Mouse (Mus musculus) macrophage (primary cell): ENCODE results near the gene D430041D05Rik. TPM values are rescaled to one million over a fixed set of nuclear protein-coding genes. Genes with fewer than 3 reads are reported as not detected.

Experiments used
- H3K27ac ChIP-seq: fragments of 350-480 bp; formaldehyde crosslinking; 2 replicates; pipeline ENCODE4 v1.9.0; 2021
- H3K36me3 ChIP-seq: fragments of 350-480 bp; formaldehyde crosslinking; 2 replicates; pipeline ENCODE4 v1.9.0; 2021; ENCODE audit errors: inconsistent target
- H3K4me3 ChIP-seq: fragments of 350-480 bp; formaldehyde crosslinking; 2 replicates; pipeline ENCODE4 v1.9.0; 2021; ENCODE audit errors: inconsistent target
- H3K79me2 ChIP-seq: fragments of 350-480 bp; formaldehyde crosslinking; 2 replicates; pipeline ENCODE4 v1.9.0; 2021; ENCODE audit errors: inconsistent target
- WGBS: methylation state at CpG from one replicate; pipeline ENCODE4 v1.1.7; 2026; ENCODE audit warnings: inconsistent platforms; ENCODE audit not compliant: missing documents; 5-methylcytosine and 5-hydroxymethylcytosine counted together
- polyA plus RNA-seq: library from polyadenylated mRNA; stranded (reverse); fragments of 250-400 nt; gene quantifications from 3 replicates; pipeline ENCODE4 v1.2.4, GENCODE M21; 2018; ENCODE audit warnings: inconsistent platforms

Gene D430041D05Rik
- polyA plus RNA-seq, 1 experiment from 2014 or later = not detected

DNA sequence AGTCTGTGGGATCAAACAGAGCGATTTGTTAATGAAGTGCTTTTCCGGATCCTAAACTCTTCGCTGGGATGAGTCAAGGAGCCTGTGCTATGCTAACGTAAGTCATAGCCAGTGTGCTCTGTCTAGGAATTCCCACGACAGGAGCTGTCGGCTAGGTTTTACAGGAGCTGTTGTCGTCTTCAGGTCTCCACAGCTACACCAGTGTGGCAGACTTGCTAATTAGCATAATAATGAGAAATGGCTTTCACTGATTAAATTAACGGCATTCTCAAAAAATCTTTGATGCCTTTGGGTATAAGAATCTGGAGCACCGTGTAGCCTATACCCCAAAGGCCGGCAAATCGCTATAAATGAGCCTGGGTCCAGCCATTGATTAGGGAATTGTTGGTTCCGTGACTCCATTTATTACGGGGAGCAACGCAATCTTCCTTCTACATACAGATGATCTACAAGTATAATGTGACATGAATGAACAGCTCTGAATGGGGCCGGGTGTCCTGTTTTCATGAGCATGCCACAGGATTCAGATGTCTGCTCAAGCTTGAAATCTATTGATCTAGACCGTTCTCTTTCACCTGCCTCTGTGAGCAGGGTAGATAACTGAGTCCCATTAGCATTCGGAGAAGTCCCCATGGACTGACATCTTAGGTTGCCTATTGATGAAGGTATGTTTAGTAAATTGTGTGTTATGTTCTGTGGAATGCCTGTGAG, 242.5 kb downstream of the D430041D05Rik start:
- Histone ChIP-seq H3K79me2 (no peaks in the 10 kb centered on the region), H3K4me3 (no peak overlapping the region), H3K27ac (no peak overlapping the region), H3K36me3 (no peaks in the 10 kb centered on the region)
- 92% methylated on average over 17 of the region's 17 CpGs for WGBS

DNA sequence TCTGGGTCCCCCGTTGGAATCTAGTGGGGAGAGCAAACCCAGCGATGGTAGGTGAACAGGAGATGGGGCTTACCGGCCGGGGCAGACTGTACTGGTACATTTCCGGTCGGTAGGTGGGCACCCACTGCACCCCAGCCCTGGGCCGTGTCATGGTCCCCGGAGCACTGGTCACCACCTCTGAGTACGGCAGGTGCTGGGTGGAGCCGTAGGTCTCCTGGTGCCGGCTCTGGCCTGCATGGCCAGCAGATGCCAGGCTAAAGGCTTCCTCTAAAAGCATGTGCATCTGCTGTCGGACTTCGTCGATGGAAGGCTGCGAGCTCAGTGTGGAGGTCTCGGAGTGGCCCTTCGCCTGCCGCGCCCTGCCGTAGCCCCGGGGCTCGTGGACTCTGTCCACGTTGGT, 243.0 kb downstream of the D430041D05Rik start:
- Histone ChIP-seq H3K79me2 (no peaks in the 10 kb centered on the region), H3K27ac (no peak overlapping the region), H3K4me3 (no peak overlapping the region), H3K36me3 (no peaks in the 10 kb centered on the region)
- 95% methylated on average over 23 of the region's 23 CpGs for WGBS

DNA sequence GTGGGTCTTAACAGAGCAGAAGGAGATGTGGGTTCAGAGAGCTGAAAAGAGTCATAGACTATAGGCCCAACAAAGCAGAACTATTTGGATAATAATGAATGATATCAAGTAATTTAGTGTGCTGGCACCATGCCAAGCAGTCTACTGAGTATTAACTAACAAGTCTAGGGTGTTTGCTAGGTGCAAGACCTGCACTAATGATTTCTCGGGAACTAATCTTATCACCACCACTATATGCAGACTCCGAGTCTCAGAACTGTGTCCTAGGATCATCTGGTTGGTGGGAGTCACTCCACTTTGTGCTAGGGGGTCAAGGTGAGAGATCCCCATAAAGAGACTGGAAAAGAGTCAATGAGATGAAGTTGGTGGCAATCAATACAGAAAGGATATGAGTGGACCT, 245.2 kb downstream of the D430041D05Rik start:
- H3K27ac ChIP-seq = no peak overlapping the region
- H3K36me3 ChIP-seq = no peaks in the 10 kb centered on the region
- WGBS = 89% methylated on average over 2 of the region's 2 CpGs
- H3K4me3 ChIP-seq = no peak overlapping the region
- no peaks in the 10 kb centered on the region for H3K79me2 ChIP-seq

DNA sequence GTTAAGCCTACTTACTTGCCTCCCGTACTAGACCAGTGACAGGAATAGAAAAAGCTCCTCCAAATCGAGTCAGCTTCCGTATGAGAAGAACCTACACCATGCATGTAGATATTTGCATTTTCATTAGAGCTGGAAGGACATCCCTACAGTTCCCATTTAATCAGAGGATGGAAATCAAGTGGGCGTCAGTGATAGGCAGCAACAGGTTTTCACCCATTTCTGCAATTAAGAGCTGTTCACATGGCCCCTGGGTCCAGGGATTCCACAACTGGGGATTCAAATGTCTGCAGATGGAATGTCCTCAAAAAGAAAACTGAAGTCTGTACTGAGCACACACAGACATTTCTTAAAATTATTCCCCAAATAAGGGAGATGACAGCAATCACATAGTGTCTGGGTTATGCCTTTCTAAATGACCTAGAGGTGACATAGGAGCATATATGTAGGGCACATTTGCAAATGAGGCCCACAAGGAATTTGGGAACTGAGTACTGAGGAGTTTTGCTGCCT, 246.8 kb downstream of the D430041D05Rik start:
- H3K36me3 ChIP-seq = no peaks in the 10 kb centered on the region
- WGBS = 88% methylated on average over 4 of the region's 4 CpGs

DNA sequence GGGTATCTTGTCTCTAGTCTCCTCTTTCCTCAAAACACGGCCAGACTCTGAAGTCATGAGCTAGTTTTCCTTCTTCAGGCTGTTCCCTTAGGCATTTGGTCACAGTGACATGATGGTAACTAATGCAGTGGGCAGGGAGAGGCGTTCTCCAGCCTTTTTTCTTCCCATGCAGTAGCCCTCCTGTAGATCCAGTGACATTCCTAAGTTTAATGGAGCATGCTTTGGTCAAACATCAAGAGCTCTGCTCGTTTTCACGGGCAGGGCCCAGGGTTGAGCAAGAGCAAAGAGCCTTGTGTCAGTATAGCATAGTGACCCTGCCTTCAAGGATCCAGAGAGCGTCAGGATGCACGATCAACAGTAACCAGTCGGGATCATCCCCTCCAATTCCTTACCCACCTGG, 247.4 kb downstream of the D430041D05Rik start:
- no peak overlapping the region for H3K27ac ChIP-seq
- H3K36me3 ChIP-seq = no peaks in the 10 kb centered on the region
- 93% methylated on average over 7 of the region's 7 CpGs for WGBS
- H3K79me2 ChIP-seq = no peaks in the 10 kb centered on the region
- H3K4me3 ChIP-seq = no peak overlapping the region

More for the DNA sequence above, 246.8 kb downstream of the D430041D05Rik start:
- Histone ChIP-seq H3K79me2 (no peaks in the 10 kb centered on the region), H3K27ac (no peak overlapping the region), H3K4me3 (no peak overlapping the region)

DNA sequence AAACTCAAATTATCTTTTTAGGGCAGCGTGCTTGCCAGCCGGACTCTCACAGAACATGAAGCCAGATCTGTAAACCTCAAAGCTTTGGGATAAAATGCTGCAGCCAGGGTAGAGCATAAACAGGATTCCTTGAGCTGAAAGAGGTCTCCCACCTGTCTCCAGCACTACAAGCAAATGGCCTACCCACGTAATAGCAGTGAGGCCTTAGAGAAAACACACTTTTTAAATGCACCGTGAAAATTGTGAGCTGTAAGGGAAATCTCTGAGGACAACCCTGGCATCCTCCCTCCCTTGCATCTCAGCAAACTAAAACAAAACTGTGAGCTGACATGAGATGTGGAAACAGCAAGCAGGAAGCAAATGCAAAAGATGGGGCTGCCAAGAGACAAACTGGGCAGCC, 253.0 kb downstream of the D430041D05Rik start:
- Histone ChIP-seq H3K36me3 (no peaks in the 10 kb centered on the region), H3K79me2 (no peaks in the 10 kb centered on the region), H3K4me3 (no peak overlapping the region), H3K27ac (no peak overlapping the region)
- WGBS = 91% methylated on average over 4 of the region's 4 CpGs

DNA sequence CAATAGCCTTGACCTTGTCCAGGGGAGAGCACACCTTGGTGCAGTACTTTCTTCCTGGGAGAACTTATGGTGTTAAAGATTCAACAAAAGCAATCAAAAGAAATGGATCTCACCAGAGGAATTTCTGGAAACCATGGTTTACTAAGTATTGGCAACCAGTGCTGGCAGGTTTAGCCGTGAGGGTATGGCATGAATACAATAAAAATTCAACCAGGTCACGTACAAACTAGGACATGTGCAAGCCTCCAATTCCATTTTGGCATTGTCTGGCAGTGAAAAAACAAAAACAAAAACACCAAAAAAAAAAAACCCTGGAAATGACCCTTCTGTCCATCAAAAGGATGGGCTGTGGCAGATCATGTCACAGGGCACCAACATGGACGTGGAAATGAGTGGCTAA, 256.9 kb downstream of the D430041D05Rik start:
- no peak overlapping the region for H3K27ac ChIP-seq
- no peak overlapping the region for H3K4me3 ChIP-seq
- 84% methylated on average over 3 of the region's 3 CpGs for WGBS
- H3K36me3 ChIP-seq = no peaks in the 10 kb centered on the region
- no peaks in the 10 kb centered on the region for H3K79me2 ChIP-seq

DNA sequence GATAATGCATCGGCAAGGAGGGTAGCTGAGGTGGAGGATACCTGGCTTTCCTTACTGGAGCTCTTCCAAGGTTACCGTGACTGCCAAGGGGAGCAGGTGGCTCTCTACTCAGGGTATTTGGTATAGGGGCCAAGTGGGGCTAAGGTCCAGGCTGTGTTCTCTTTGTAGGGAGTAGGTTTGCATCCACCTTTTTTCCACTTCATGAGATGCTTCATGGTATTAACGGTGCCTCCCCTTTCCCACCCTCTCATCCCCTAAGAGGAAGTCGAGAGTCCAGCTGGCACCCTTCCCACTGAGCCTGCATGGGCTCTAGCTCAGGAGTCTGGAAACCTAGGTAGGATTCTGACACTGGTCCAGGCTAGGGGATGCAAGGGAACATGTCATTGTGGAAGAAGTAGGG, 257.5 kb downstream of the D430041D05Rik start:
- 79% methylated on average over 4 of the region's 4 CpGs for WGBS
- Histone ChIP-seq H3K4me3 (no peak overlapping the region), H3K36me3 (no peaks in the 10 kb centered on the region), H3K27ac (no peak overlapping the region), H3K79me2 (no peaks in the 10 kb centered on the region)

DNA sequence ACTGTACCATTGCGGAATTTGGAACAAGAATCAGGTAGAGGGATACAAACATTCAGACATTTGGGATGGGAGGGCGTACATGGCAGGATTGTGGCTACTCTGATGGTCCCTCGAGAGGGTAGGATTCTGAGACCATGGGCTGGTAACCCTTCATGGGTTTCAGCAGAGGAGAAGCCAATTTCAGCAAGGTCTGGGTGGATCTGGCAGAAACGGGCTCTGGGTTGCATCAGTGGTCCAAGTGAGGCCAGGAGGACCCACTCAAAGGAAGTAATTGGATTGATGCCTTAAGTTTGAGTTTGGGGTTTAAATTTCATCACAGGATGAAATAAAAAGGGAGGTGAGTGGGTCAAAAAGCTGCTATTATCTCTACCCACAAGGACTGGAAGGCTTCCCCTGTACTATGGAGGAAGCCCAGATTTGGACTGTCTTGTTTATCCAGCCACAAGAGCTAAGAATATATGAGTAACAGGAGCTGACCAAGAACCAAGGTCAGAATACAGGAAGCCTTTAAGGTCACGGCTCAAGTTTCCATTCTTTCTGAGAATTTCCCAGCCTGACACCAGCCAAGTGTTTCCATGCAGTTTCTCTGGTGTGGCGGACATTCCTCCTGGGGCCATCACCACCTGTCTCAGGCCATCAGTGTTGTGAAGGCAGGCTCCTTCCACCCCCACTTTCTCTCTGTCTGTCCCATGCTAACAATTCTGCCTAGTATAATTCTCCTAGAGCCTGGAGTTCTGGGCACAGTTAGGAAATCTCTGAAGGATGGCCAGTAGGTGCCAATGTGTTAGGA, 260.0 kb downstream of the D430041D05Rik start:
- Histone ChIP-seq H3K4me3 (no peak overlapping the region), H3K27ac (no peak overlapping the region), H3K36me3 (no peaks in the 10 kb centered on the region), H3K79me2 (no peaks in the 10 kb centered on the region)
- WGBS = 81% methylated on average over 6 of the region's 6 CpGs

DNA sequence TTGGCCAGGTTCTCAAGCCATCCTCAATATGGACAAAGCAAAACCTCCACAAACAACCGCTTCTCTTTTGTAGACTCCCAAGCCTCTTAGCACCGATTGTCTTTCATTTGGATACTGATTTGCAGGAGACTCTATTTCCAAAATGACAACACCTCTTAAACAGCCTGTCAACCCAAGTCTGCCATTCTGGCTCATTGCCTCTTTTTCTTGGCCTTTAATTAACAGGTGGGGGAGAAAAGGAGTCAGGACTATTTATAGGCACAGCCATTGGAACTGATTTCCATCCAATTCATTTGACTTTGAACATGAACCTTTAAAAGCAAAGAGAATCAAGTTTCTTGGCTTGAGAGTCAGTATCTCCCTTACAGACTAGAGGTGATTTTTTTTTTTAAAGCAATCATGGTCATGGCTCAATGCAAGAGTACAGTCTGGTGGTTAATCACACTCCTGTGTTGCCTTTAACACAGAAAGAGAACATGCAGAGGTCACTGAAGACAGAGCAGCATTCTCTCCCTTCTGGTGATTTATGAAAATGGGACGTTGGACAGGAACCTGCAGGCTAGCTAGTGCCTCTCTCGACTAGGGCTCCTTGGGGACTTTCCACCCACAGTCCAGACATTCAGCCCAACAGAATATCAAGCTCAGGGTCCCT, 262.8 kb downstream of the D430041D05Rik start:
- no peaks in the 10 kb centered on the region for H3K79me2 ChIP-seq
- no peaks in the 10 kb centered on the region for H3K36me3 ChIP-seq
- no peak overlapping the region for H3K27ac ChIP-seq
- H3K4me3 ChIP-seq = no peak overlapping the region
- WGBS = 52% methylated on average over 4 of the region's 4 CpGs

DNA sequence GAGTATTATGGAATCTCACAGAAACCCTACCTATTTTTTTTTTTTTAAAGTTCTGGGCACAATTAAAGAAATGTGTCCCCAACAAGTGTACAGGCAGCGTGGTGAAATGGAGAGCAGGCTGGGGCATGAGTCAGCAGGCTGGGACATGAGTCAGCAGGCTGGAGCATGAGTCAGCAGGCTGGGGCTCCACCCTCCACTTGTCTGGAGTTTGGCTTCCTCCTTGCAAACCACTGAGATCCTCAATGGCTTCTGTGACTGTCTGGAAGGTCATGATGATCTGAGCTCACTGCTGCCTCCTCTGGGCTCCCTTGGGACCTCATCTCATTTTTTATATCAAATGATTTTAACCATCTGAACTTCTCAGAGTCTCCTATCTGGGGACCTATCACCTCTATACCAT, 264.8 kb downstream of the D430041D05Rik start:
- WGBS = 10% methylated on average over 1 of the region's 1 CpGs
- no peak overlapping the region for H3K27ac ChIP-seq
- no peaks in the 10 kb centered on the region for H3K79me2 ChIP-seq
- H3K36me3 ChIP-seq = no peaks in the 10 kb centered on the region
- H3K4me3 ChIP-seq = no peak overlapping the region

DNA sequence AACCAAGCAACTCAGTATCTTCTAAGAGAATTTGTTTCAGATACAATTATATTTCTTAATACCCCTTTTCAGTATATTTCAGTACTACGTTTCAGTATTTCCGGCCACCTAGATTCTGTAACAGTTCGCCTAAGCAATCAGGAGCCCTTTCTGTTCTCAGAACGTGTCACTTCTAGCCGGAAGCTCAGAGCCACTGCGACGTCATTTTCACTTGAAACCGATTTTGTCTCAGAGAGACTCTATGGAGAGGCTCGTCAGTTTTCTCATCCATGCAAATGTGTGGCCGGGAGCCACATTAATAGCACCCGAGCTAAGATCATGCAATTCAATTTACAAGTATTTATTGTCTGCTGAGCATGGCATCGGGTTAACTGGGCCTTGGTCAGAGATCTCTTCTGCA, 266.8 kb downstream of the D430041D05Rik start:
- no peaks in the 10 kb centered on the region for H3K79me2 ChIP-seq
- no peaks in the 10 kb centered on the region for H3K36me3 ChIP-seq
- H3K4me3 ChIP-seq = no peak overlapping the region
- no peak overlapping the region for H3K27ac ChIP-seq
- WGBS = 94% methylated on average over 12 of the region's 12 CpGs

DNA sequence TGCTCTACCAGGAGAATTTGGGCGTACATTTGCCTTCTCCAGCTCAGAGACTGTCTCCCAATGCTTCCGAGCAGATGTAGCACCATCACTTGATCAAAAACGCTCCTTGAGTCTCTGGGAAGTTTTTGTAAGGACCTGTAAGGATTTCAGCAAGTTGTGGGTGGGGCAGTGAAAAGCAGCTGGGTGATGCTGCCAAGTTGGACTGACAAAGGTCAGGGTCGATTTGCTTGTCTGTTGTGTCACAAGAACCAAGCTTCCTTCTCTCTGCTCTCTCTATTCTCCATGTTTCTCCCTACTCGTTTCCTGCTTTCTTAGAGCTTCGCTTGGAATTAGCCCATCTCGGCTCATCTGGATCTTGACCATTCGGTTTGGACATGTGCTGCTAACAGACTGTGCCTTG, 268.7 kb downstream of the D430041D05Rik start:
- no peak overlapping the region for H3K27ac ChIP-seq
- 90% methylated on average over 8 of the region's 8 CpGs for WGBS
- no peak overlapping the region for H3K4me3 ChIP-seq
- no peaks in the 10 kb centered on the region for H3K79me2 ChIP-seq
- no peaks in the 10 kb centered on the region for H3K36me3 ChIP-seq

DNA sequence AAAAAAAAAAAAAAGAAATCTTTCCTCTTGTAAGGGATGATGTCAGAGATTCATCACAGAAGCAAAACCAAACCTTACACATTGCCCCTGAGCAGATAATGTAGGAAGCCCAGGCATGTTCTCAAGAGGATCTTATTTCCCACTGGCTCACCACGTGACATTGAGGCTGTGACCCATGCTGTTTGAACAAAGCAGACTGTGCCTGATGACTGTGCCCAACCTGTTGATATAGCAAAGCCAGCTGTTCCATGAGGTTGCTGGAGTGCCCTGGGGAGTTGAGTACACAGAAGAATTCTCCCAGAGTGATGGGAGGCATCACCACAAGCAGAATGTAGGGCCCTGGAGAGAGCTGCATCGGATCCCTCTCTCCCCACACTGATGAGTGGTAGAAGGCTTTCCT, 274.9 kb downstream of the D430041D05Rik start:
- H3K27ac ChIP-seq = no peak overlapping the region
- H3K36me3 ChIP-seq = no peaks in the 10 kb centered on the region
- no peaks in the 10 kb centered on the region for H3K79me2 ChIP-seq
- 87% methylated on average over 2 of the region's 2 CpGs for WGBS
- H3K4me3 ChIP-seq = no peak overlapping the region
